Mouse (Mus musculus) limb, embryonic 15.5 days (tissue): ENCODE measurements at regions not wholly inside any gene's neighbourhood (a gene's known extent, or its start where the extent isn't known, plus 50 kb on each side); places are given as distances from the start of the nearest gene placed in this dataset.

Experiments
- ATAC-seq: fragments of 200-750 bp; cut with Nextera tagmentation; 2 replicates; pipeline ENCODE4 v1.8.0; 2017; ENCODE audit warnings: low read depth, moderate TSS enrichment; ENCODE audit not compliant: insufficient number of reproducible peaks, low FRiP score, low TSS enrichment
- H3K27ac ChIP-seq: fragments of 300-500 bp; sonication (generic); 2 replicates; pipeline ENCODE4 v1.5.1; 2015; ENCODE audit warnings: moderate library complexity, mild to moderate bottlenecking, inconsistent platforms
- H3K27me3 ChIP-seq: fragments of 300-500 bp; sonication (generic); 2 replicates; pipeline ENCODE4 v1.6.1; 2015; ENCODE audit warnings: inconsistent platforms
- H3K36me3 ChIP-seq: fragments of 300-500 bp; sonication (generic); 2 replicates; pipeline ENCODE4 v1.6.1; 2015; ENCODE audit warnings: inconsistent platforms
- H3K4me1 ChIP-seq: fragments of 300-500 bp; sonication (generic); 2 replicates; pipeline ENCODE4 v1.6.1; 2015; ENCODE audit warnings: inconsistent platforms
- H3K4me2 ChIP-seq: fragments of 300-500 bp; sonication (generic); 2 replicates; pipeline ENCODE4 v1.6.1; 2015; ENCODE audit warnings: mild to moderate bottlenecking, inconsistent platforms
- H3K4me3 ChIP-seq: fragments of 300-500 bp; sonication (generic); 2 replicates; pipeline ENCODE4 v1.5.1; 2015; ENCODE audit warnings: mild to moderate bottlenecking, inconsistent platforms
- H3K9ac ChIP-seq: fragments of 300-500 bp; sonication (generic); 2 replicates; pipeline ENCODE4 v1.6.1; 2015; ENCODE audit warnings: inconsistent platforms
- H3K9me3 ChIP-seq: fragments of 300-500 bp; sonication (generic); 2 replicates; pipeline ENCODE4 v1.6.1; 2016; ENCODE audit warnings: inconsistent platforms
- WGBS: fragments of 180-500 bp; shearing (Covaris S2); methylation state at CpG from one replicate; pipeline ENCODE4 v1.1.7; 2015; 5-methylcytosine and 5-hydroxymethylcytosine counted together

DNA sequence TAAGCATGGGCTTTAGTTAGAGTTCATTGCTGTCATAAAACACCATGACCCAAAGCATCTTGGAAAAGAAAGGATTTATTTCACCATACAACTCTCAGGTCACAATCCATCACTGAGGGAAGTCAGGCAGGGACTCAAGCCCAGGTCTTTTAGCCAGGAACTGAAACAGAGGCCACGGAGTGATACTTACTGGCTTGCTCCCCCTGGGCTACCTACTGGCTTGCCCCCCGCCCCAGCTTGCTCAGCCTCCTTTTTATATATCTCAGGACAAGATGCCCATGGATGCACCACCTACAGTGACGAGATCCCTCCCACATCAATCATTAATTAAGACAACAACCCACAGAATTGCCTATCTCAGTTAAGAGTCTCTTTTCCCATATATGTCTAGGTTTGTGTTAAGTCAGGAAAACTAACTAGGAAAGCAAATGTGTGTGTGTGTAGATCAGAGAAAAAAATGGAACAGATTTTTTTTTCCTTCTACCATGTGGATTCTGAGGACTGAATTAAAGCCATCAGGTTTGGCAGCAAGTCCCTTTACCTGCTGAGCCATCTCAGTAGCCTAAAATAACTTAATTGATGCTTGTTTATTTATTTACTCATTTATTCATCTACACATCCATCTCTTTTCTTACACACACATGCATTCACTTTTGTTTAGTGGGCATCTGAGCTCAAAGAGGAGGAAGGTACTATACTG lies 87.2 kb downstream of the Cxcl12 start:
- Histone ChIP-seq H3K9me3 (no peaks in the 10 kb centered on the region), H3K27me3 (no peaks in the 10 kb centered on the region), H3K27ac (no peak overlapping the region), H3K36me3 (no peaks in the 10 kb centered on the region), H3K4me3 (no peak overlapping the region), H3K4me1 (0 out of 2 replicates have a peak, but pooled peaks cover 5% of the 10 kb centered on the region), H3K4me2 (no peak overlapping the region), H3K9ac (no peak overlapping the region)
- ATAC-seq = no peak
- 69% methylated on average over 3 of the region's 3 CpGs for WGBS

GRCm38 (mm10) chr6:117256099-117256471 lies 87.8 kb downstream of the Cxcl12 start:
- H3K9ac ChIP-seq = no peak overlapping the region
- no peaks in the 10 kb centered on the region for H3K9me3 ChIP-seq
- H3K27ac ChIP-seq = no peak overlapping the region
- 85% methylated on average over 2 of the region's 2 CpGs for WGBS
- no peak for ATAC-seq
- no peak overlapping the region for H3K4me3 ChIP-seq
- H3K36me3 ChIP-seq = no peaks in the 10 kb centered on the region
- no peak overlapping the region for H3K4me2 ChIP-seq
- 0 out of 2 replicates have a peak, but pooled peaks cover 5% of the 10 kb centered on the region for H3K4me1 ChIP-seq
- no peaks in the 10 kb centered on the region for H3K27me3 ChIP-seq

- H3K4me1 ChIP-seq = 0 out of 2 replicates have a peak, but pooled peaks cover 5% of the 10 kb centered on the region
- no peaks in the 10 kb centered on the region for H3K36me3 ChIP-seq
- no peaks in the 10 kb centered on the region for H3K9me3 ChIP-seq
- no peak for ATAC-seq
- 94% methylated on average over 4 of the region's 4 CpGs for WGBS
- no peak overlapping the region for H3K4me2 ChIP-seq
- H3K4me3 ChIP-seq = no peak overlapping the region
- no peaks in the 10 kb centered on the region for H3K27me3 ChIP-seq
- H3K9ac ChIP-seq = no peak overlapping the region
- no peak overlapping the region for H3K27ac ChIP-seq
These were observed 89.3 kb downstream of the Cxcl12 start for GRCm38 (mm10) chr6:117257591-117257990.

DNA sequence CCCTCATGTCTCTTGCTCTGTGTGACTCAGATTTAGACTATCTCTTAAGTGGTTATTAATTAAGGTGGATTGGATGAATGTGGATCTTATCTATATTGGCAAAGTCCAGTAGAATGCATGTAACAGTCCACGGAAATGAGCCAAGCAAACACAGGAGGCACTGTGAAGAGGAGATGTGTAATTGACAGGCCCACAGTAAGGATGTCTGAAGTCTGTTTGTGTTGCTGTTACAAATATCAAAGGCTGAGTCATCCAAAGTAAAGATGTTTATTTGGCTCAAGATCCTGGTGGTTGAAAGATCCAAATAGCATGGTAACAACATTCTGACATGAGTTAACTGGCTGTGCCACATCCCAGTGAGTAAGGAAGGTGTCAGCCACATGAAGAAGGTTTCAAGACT lies 99.6 kb downstream of the Cxcl12 start:
- Histone ChIP-seq H3K27me3 (no peaks in the 10 kb centered on the region), H3K9ac (no peak overlapping the region), H3K4me2 (no peak overlapping the region), H3K27ac (no peak overlapping the region), H3K4me1 (peaks cover 21% of the 10 kb centered on the region), H3K4me3 (no peak overlapping the region), H3K36me3 (no peaks in the 10 kb centered on the region), H3K9me3 (no peaks in the 10 kb centered on the region)
- no peak for ATAC-seq
- 79% methylated on average over 1 of the region's 1 CpGs for WGBS

DNA sequence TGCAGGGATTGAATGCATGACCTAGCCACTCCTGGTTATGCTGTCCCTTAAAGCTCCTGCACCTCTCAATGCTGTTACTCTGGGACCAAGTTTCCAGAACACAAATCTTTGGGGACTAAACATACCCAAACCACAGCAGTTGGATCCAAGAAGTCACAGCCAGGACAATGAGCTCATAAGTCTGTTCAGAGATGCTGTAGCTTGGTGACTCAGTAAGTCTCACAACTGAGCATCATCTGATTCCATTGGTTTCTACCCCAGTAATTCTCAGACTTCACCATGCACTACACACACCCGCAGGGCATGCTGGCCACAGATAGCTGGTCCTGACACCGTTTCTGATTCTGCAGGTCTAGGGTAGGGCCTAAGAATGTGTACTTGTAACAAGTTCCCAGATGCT lies 100.0 kb downstream of the Cxcl12 start:
- Histone ChIP-seq H3K9me3 (no peaks in the 10 kb centered on the region), H3K27ac (no peak overlapping the region), H3K9ac (no peak overlapping the region), H3K36me3 (no peaks in the 10 kb centered on the region), H3K4me3 (no peak overlapping the region), H3K4me2 (no peak overlapping the region), H3K27me3 (no peaks in the 10 kb centered on the region), H3K4me1 (peaks cover 22% of the 10 kb centered on the region)
- ATAC-seq = no peak
- WGBS = 87% methylated on average over 2 of the region's 2 CpGs

DNA sequence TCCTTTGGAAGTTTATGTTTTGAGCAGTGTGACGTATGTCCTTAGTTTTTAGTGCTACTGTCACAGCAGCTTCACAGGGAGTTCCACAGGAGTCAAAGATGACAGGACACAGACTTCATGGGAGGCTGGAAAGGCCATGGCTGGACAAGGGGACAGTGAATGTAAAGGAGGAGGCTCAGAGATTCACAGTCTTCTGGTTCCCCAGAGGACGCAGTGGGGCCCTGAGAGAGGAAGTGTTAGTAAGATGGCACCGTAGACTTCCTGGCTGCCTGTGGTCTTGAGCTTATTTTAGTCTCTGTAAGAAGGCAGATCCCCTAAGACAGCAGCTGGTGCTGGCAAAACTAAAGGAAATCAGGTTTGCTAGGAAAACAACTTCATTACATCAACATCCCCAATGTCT lies 101.9 kb downstream of the Cxcl12 start:
- Histone ChIP-seq H3K36me3 (no peaks in the 10 kb centered on the region), H3K9me3 (no peaks in the 10 kb centered on the region), H3K9ac (no peak overlapping the region), H3K4me1 (peaks cover 22% of the 10 kb centered on the region), H3K4me2 (no peak overlapping the region), H3K27me3 (no peaks in the 10 kb centered on the region), H3K4me3 (no peak overlapping the region), H3K27ac (no peak overlapping the region)
- WGBS = 73% methylated on average over 3 of the region's 3 CpGs
- no peak for ATAC-seq

- Histone ChIP-seq H3K4me1 (peaks cover 22% of the 10 kb centered on the region), H3K27ac (peak overlapping the region; percentile 67), H3K9ac (no peak overlapping the region), H3K36me3 (no peaks in the 10 kb centered on the region), H3K27me3 (no peaks in the 10 kb centered on the region), H3K9me3 (no peaks in the 10 kb centered on the region), H3K4me3 (no peak overlapping the region), H3K4me2 (0 out of 2 replicates have a peak overlapping the region, but pooled peaks have one; percentile 5)
- 0 out of 2 replicates have a peak, but pooled peaks have one; percentile 52 for ATAC-seq
- 48% methylated on average over 12 of the region's 12 CpGs for WGBS
These were observed 103.4 kb downstream of the Cxcl12 start for GRCm38 (mm10) chr6:117271562-117272226.

DNA sequence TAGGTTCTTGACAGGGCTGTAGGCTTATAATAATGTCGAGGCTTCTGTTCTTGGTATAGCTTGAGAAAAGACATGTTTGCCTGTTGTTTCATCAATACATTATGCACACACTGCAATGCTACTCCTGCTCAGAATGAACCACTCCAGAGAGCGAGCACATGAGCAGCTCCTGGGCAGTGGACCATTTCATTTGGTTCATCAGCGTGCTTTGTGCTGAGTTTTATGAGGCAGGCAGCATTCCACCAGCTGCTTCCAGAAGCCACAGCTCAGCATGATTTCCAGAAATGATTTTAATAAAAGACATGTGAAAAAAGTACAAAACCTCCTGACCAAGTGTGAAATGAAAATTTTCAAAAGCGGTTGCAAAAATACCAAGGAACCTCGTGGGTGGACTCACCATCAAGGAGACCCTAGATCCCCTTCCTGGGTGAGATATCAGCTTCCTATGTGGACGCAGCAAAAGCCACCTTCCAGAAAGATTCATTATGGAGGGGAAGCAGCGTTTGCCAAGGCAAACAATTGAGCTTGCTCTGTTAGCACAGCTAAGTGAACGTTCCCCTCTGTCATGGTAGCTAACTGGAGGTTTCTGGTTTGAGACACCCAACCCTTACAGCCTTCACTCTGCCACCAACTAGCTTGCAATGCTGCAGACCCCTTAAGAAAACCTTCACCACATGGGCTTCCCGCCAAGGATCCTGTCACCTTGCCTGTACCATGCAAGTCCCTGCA lies 104.1 kb downstream of the Cxcl12 start:
- Histone ChIP-seq H3K27me3 (no peaks in the 10 kb centered on the region), H3K9ac (no peak overlapping the region), H3K4me3 (no peak overlapping the region), H3K27ac (peak overlapping the region; percentile 67), H3K4me2 (no peak overlapping the region), H3K4me1 (peaks cover 22% of the 10 kb centered on the region), H3K9me3 (no peaks in the 10 kb centered on the region), H3K36me3 (no peaks in the 10 kb centered on the region)
- ATAC-seq = peak; percentile 63; the same call in 1 of the 2 replicates
- 30% methylated on average over 9 of the region's 9 CpGs for WGBS

GRCm38 (mm10) chr6:117275915-117276314 lies 107.6 kb downstream of the Cxcl12 start:
- Histone ChIP-seq H3K27ac (no peak overlapping the region), H3K9ac (no peak overlapping the region), H3K4me3 (no peak overlapping the region), H3K9me3 (no peaks in the 10 kb centered on the region), H3K36me3 (no peaks in the 10 kb centered on the region), H3K4me2 (no peak overlapping the region), H3K4me1 (peaks cover 26% of the 10 kb centered on the region), H3K27me3 (no peaks in the 10 kb centered on the region)
- ATAC-seq = no peak
- 76% methylated on average over 5 of the region's 5 CpGs for WGBS

DNA sequence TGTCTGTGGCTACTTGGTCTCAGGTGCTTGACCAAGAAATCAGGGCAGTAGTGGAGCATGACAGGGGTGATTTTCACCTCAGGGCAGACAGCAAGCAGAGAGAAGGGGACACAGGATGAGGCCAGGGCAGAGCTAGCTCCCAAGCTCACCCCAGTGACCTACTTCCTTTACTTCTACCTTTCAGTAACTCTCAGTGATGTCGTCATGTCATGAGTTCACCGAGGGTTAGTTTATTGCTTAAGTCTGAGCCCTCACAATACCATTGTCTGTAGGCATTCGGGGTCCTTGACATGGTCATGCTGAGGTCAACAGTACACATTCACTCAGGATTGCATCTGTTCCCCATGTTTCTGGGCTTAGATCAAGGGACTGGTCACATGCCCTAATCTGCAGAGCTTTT lies 108.5 kb downstream of the Cxcl12 start:
- 78% methylated on average over 3 of the region's 3 CpGs for WGBS
- H3K4me1 ChIP-seq = peaks cover 17% of the 10 kb centered on the region
- no peak overlapping the region for H3K4me3 ChIP-seq
- H3K4me2 ChIP-seq = no peak overlapping the region
- H3K27ac ChIP-seq = no peak overlapping the region
- H3K9ac ChIP-seq = no peak overlapping the region
- ATAC-seq = no peak
- no peaks in the 10 kb centered on the region for H3K27me3 ChIP-seq
- H3K36me3 ChIP-seq = no peaks in the 10 kb centered on the region
- no peaks in the 10 kb centered on the region for H3K9me3 ChIP-seq

DNA sequence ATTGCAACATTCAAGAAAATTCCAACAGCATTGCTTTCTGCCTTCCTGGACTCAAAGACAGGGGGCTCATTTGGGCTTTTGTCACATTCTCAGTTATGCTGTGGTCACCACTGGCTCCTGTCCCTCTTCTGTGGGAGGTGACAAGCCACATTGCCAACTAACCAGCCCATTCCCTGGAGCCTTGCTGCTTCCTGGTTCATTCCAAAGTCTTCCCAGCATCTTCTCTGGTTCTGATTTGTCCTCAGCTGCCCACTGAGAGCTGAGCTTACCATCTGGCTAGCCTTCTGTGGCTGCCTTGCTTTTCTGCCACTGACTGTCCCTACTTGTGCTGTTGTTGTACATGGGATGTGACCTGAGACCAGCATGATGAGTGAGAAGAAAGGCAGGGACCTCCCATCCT lies 111.0 kb downstream of the Cxcl12 start:
- H3K4me1 ChIP-seq = peaks cover 7% of the 10 kb centered on the region; the same call in 1 of the 2 replicates
- H3K27ac ChIP-seq = no peak overlapping the region
- H3K4me2 ChIP-seq = no peak overlapping the region
- no peak overlapping the region for H3K4me3 ChIP-seq
- no peaks in the 10 kb centered on the region for H3K27me3 ChIP-seq
- H3K36me3 ChIP-seq = no peaks in the 10 kb centered on the region
- H3K9me3 ChIP-seq = no peaks in the 10 kb centered on the region
- H3K9ac ChIP-seq = no peak overlapping the region
- ATAC-seq = no peak

GRCm38 (mm10) chr6:117279786-117280411 lies 111.6 kb downstream of the Cxcl12 start:
- Histone ChIP-seq H3K4me2 (no peak overlapping the region), H3K4me3 (no peak overlapping the region), H3K36me3 (no peaks in the 10 kb centered on the region), H3K9ac (no peak overlapping the region), H3K27me3 (no peaks in the 10 kb centered on the region), H3K27ac (no peak overlapping the region), H3K4me1 (peaks cover 7% of the 10 kb centered on the region; the same call in 1 of the 2 replicates), H3K9me3 (no peaks in the 10 kb centered on the region)
- WGBS = 29% methylated on average over 14 of the region's 14 CpGs
- no peak for ATAC-seq
